Mouse (Mus musculus): ENCODE measurements around the gene Gm10799. TPM values are rescaled to one million over a fixed set of nuclear protein-coding genes. Genes with fewer than 3 reads are reported as not detected.
A peak's percentile ranks its signal among the peaks of the same experiment; 100 is the strongest.
"Not testable (repeated sequence)": the region's sequence is repeated elsewhere in the genome, so short reads cannot be mapped to it uniquely, and the experiment has no call there.

Gm10799 gene
- polyA plus RNA-seq, 1 experiment, result not detected

GRCm38 (mm10) chr2:104098529-104099230, 30.3 kb upstream of the Gm10799 start:
- no peak overlapping the region for H3K27ac ChIP-seq (ENCODE audit: insufficient read depth, low read depth, low read length)
- H3K4me3 ChIP-seq (ENCODE audit: insufficient read depth, low read length), result no peak overlapping the region
- peaks cover 2% of the 10 kb centered on the region; the same call in 1 of the 2 replicates for H3K4me1 ChIP-seq (ENCODE audit: control insufficient read depth, insufficient read depth, low read length)
- TF ChIP-seq POLR2A (IDR thresholded peaks at IDR 0.05; ENCODE audit: borderline replicate concordance, low read depth, low read length), result no peak
- TF ChIP-seq CTCF (IDR thresholded peaks at IDR 0.05; ENCODE audit: low read depth, low read length), result no peak

DNA sequence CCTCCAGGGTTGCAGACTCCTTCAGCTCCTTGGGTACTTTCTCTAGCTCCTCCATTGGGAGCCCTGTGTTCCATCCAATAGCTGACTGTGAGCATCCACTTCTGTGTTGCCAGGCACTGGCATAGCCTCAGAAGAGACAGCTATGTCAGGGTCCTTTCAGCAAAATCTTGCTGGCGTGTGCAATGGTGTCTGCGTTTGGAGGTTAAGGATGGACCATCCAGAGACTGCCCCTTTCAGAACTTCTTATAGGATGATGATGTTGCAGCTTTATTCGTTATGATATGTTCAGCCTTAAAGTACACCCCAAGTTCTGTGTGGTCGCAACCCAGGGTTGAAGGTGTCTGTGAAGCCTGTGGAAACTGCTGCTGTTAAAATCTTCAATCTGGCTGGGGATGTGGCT, 29.0 kb upstream of the Gm10799 start:
- not testable (repeated sequence) for H3K4me1 ChIP-seq (ENCODE audit: control insufficient read depth, insufficient read depth, low read length); H3K27ac ChIP-seq (ENCODE audit: insufficient read depth, low read depth, low read length); H3K4me3 ChIP-seq (ENCODE audit: insufficient read depth, low read length)

DNA sequence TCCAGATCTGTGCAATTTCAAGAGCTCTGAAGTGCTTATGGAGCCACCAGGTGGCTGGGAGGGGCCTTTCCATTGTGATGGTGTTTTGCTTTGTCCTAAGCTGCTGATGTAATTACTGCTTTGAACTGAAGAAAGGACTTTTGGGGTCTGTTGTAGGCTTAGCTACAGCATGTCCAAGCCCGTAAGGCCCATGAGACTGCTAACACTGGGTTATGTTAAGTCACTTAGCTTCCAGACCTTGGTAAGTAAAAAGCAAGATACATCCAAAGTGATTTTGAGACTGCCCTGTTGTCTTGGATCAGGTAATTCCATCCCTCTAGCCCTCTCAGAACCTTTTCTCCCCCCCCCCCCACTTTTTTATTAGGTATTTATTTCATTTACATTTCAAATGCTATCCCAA, 28.4 kb upstream of the Gm10799 start:
- H3K27ac ChIP-seq (ENCODE audit: insufficient read depth, low read depth, low read length); H3K4me1 ChIP-seq (ENCODE audit: control insufficient read depth, insufficient read depth, low read length); H3K4me3 ChIP-seq (ENCODE audit: insufficient read depth, low read length): not testable (repeated sequence)

- Histone ChIP-seq H3K4me1 (ENCODE audit: control insufficient read depth, insufficient read depth, low read length) (peaks cover 2% of the 10 kb centered on the region; the same call in 1 of the 2 replicates), H3K27ac (ENCODE audit: insufficient read depth, low read depth, low read length) (no peak overlapping the region), H3K4me3 (ENCODE audit: insufficient read depth, low read length) (peak overlapping the region; percentile 83)
- TF ChIP-seq CTCF (IDR thresholded peaks at IDR 0.05; ENCODE audit: low read depth, low read length) (no peak), POLR2A (IDR thresholded peaks at IDR 0.05; ENCODE audit: borderline replicate concordance, low read depth, low read length) (no peak)
Measured at GRCm38 (mm10) chr2:104096256-104096655, 27.9 kb upstream of the Gm10799 start.

- H3K27ac ChIP-seq (ENCODE audit: insufficient read depth, low read depth, low read length), result no peak within 1 kb of the TSS
- H3K4me1 ChIP-seq (ENCODE audit: control insufficient read depth, insufficient read depth, low read length), result peaks cover 2% of the 10 kb centered on the region; the same call in 1 of the 2 replicates
- no peak for TF ChIP-seq CTCF (IDR thresholded peaks at IDR 0.05; ENCODE audit: low read depth, low read length)
- TF ChIP-seq POLR2A (IDR thresholded peaks at IDR 0.05; ENCODE audit: borderline replicate concordance, low read depth, low read length), result no peak
- peak within 1 kb of the TSS; percentile 83 for H3K4me3 ChIP-seq (ENCODE audit: insufficient read depth, low read length)
Measured at GRCm38 (mm10) chr2:104095741-104096213, 27.4 kb upstream of the Gm10799 start, which contains the start of gene Cd59a. Gene Cd59a, plus strand, starts transcription at chr2:104095801.

DNA sequence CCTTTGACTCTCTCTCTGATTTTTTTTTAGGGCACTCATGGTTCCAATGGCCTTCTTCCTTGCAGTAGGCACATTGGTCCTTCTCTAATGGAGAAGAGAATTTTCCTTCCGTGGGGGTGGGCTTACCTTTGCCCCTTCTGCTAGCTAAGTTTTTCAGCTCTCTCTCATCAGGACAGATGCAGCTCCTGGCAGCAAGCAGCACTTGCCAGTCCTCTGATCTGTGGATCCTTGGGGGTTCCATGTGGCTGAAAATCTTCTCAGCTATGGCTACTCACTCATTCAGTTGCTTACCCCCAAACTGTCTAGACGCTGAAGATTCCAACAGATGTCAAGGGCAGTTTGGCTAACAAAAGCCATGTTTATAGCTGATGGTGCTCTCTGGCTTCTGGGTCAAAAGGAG, 25.0 kb upstream of the Gm10799 start:
- Histone ChIP-seq H3K27ac (ENCODE audit: insufficient read depth, low read depth, low read length) (no peak overlapping the region), H3K4me1 (ENCODE audit: control insufficient read depth, insufficient read depth, low read length) (peaks cover 2% of the 10 kb centered on the region; the same call in 1 of the 2 replicates), H3K4me3 (ENCODE audit: insufficient read depth, low read length) (no peak overlapping the region)
- TF ChIP-seq POLR2A (IDR thresholded peaks at IDR 0.05; ENCODE audit: borderline replicate concordance, low read depth, low read length) (no peak), CTCF (IDR thresholded peaks at IDR 0.05; ENCODE audit: low read depth, low read length) (no peak)

GRCm38 (mm10) chr2:104087562-104087961, 19.2 kb upstream of the Gm10799 start:
- not testable (repeated sequence) for H3K27ac ChIP-seq (ENCODE audit: insufficient read depth, low read depth, low read length); H3K4me3 ChIP-seq (ENCODE audit: insufficient read depth, low read length)

DNA sequence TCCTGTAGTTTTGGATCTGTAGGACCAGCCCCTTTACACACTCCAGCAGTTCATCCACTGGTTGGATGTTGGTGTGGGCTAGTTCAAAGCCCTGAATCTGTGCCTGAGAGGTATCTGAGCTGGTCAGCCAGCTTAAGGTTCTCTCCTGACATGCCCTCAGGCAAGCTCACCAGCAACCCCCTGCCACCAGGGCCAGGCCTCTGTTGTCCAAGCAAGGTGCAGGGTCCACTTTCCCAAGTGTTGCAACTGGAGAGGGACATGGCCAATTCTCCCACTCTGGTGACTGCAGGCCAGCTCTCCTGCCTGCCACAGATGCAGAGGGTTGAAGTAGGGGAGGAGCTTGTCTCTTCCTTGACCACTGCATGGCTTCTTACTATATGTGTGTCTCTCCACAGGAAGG, 15.7 kb upstream of the Gm10799 start:
- H3K27ac ChIP-seq (ENCODE audit: insufficient read depth, low read depth, low read length); H3K4me1 ChIP-seq (ENCODE audit: control insufficient read depth, insufficient read depth, low read length); H3K4me3 ChIP-seq (ENCODE audit: insufficient read depth, low read length): not testable (repeated sequence)

More at GRCm38 (mm10) chr2:104087562-104087961, 19.2 kb upstream of the Gm10799 start:
- H3K4me1 ChIP-seq (ENCODE audit: control insufficient read depth, insufficient read depth, low read length), result not testable (repeated sequence)

DNA sequence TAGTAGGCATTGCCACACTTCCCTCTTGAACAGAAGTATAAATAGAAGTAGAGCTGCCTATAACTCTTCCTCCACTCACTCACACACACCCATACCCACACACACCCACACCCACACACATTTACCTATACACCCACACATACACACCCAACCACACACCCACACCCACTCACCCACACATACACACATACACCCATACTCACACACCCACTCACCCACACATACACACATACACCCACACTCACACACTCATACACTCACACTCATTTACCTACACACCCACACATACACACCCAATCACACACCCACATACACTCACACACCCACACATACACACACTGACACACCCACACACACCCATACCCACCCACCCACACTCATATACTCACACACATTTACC, 14.1 kb upstream of the Gm10799 start:
- H3K4me3 ChIP-seq (ENCODE audit: insufficient read depth, low read length), result no peak overlapping the region
- TF ChIP-seq CTCF (IDR thresholded peaks at IDR 0.05; ENCODE audit: low read depth, low read length), result no peak
- no peak for TF ChIP-seq POLR2A (IDR thresholded peaks at IDR 0.05; ENCODE audit: borderline replicate concordance, low read depth, low read length)
- peaks cover 6% of the 10 kb centered on the region for H3K4me1 ChIP-seq (ENCODE audit: control insufficient read depth, insufficient read depth, low read length)
- no peak overlapping the region for H3K27ac ChIP-seq (ENCODE audit: insufficient read depth, low read depth, low read length)

DNA sequence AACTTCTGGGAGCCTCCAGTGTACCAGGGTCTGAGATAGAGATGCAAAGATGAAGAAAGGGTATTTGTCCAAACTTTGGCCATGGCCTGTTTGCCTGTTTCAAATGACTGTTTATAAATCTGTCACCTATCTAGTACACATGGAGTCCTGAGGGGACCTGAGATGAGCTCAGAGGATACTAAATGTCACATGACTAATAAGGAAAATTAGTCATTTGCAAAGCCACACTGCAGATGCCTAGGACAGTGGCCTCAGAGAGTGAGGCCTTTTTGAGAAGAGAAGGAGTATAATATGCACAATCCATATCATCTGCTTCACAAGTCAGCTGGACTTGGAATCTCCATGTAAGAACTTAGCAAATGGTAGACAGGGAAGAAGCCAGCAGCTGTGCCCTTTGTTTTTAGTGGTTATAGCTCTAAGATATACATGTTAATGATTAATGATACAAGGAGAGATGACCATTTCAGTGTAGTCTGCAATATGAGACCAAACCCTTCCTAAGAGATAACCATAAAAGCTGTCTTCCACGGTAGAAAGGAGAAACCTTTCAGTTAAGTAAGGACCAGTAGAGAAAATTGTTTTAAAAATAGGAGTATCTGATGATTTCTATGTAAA, 13.2 kb upstream of the Gm10799 start:
- H3K4me1 ChIP-seq (ENCODE audit: control insufficient read depth, insufficient read depth, low read length); H3K27ac ChIP-seq (ENCODE audit: insufficient read depth, low read depth, low read length); H3K4me3 ChIP-seq (ENCODE audit: insufficient read depth, low read length): not testable (repeated sequence)

DNA sequence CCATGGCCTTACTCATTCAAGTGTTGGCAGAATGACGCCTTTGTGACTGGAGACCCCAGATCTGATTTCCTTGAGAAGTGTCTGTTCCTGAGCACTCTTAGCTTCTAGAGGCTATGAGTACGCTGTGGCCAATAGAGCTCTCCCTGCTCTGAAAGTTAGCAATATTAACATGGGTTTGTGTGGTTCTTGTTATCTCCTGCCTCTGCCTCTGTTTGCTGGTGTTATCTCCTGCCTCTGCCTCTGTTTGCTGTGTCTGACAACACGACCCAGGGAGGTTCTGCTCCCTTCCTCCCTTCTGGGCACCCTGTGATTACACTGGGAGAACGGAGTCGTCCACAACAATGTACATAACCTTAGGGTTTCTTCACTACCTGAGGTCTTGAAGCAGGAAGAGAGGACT, 9.9 kb upstream of the Gm10799 start:
- H3K27ac ChIP-seq (ENCODE audit: insufficient read depth, low read depth, low read length); H3K4me3 ChIP-seq (ENCODE audit: insufficient read depth, low read length); H3K4me1 ChIP-seq (ENCODE audit: control insufficient read depth, insufficient read depth, low read length): not testable (repeated sequence)
